Mouse (Mus musculus) embryonic facial prominence, embryonic 10.5 days (tissue): Measurements from ENCODE around the gene Lrrc36. TPM values are rescaled to one million over a fixed set of nuclear protein-coding genes. Genes with fewer than 3 reads are reported as not detected.

Experiments
- DNase-seq: peaks from one replicate; pipeline ENCODE4 v3.0.0-alpha.2; 2017; ENCODE audit warnings: low spot score
- H3K27ac ChIP-seq: fragments of 300-500 bp; sonication (generic); replicated peaks from 2 replicates; pipeline ENCODE4 v1.5.1; 2016; ENCODE audit warnings: mild to moderate bottlenecking
- H3K27me3 ChIP-seq: fragments of 300-500 bp; sonication (generic); replicated peaks from 2 replicates; pipeline ENCODE4 v1.6.1; 2016; ENCODE audit warnings: low read depth, mild to moderate bottlenecking; ENCODE audit not compliant: poor library complexity, severe bottlenecking
- H3K36me3 ChIP-seq: fragments of 300-500 bp; sonication (generic); replicated peaks from 2 replicates; pipeline ENCODE4 v1.6.1; 2016; ENCODE audit warnings: mild to moderate bottlenecking, moderate library complexity
- H3K4me1 ChIP-seq: fragments of 300-500 bp; sonication (generic); 2 replicates; pipeline ENCODE4 v1.6.1; 2016
- H3K4me3 ChIP-seq: fragments of 300-500 bp; sonication (generic); 2 replicates; pipeline ENCODE4 v1.5.1; 2016; ENCODE audit warnings: mild to moderate bottlenecking, moderate library complexity
- H3K9me3 ChIP-seq: fragments of 300-500 bp; sonication (generic); 2 replicates; pipeline ENCODE4 v1.6.1; 2016; ENCODE audit warnings: mild to moderate bottlenecking
- WGBS: fragments of 180-500 bp; shearing (Covaris S2); methylation state at CpG from one replicate; pipeline ENCODE4 v1.1.7; 2016; 5-methylcytosine and 5-hydroxymethylcytosine counted together
- polyA plus RNA-seq: library from polyadenylated mRNA; unstranded; fragments of >200 nt; fragmentation: Nextera tagmentation; extraction: Ambion mirVana; gene quantifications from 2 replicates; pipeline ENCODE4 v1.2.1, GENCODE M21; 2016

Gene Lrrc36
- polyA plus RNA-seq = 0.29 and 0.67 TPM in 2 replicates

DNA sequence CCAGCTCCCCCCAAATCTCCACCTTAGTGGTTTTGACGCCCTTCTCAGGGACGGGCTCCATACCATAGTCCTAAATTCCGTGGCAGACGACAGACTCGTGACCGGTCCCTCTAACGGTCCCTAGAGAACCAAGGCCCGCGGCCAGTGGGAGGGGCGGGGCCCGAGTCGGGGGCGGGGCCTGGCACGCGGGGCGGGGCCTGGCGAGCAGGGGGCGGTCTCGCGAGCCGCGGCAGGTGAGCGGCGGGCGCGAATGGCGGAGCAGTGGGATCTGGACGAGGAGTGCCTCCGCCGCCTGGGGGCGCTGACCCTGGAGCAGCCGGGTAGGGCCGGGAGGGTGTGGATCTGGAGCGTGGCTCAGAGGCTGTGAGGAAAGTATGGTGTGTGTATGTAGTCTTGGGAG is at the start of gene Lrrc36, which contains the start of gene Kctd19:
Gene Lrrc36 (plus strand): TSS at position 181 of the 400 bp plus-strand sequence.
Gene Kctd19 (minus strand): TSS at position 112 of the 400 bp plus-strand sequence.
- DNase-seq = peak; percentile 72
- 1% methylated on average over 34 of the region's 34 CpGs for WGBS
- no peaks in the 10 kb centered on the region for H3K36me3 ChIP-seq
- no peak within 1 kb of the TSS for H3K27ac ChIP-seq
- H3K4me1 ChIP-seq = peaks cover 11% of the 10 kb centered on the region
- peaks cover 32% of the 10 kb centered on the region for H3K27me3 ChIP-seq
- H3K9me3 ChIP-seq = 0 out of 2 replicates have a peak, but pooled peaks cover 3% of the 10 kb centered on the region
- H3K4me3 ChIP-seq = peak within 1 kb of the TSS; percentile 54

DNA sequence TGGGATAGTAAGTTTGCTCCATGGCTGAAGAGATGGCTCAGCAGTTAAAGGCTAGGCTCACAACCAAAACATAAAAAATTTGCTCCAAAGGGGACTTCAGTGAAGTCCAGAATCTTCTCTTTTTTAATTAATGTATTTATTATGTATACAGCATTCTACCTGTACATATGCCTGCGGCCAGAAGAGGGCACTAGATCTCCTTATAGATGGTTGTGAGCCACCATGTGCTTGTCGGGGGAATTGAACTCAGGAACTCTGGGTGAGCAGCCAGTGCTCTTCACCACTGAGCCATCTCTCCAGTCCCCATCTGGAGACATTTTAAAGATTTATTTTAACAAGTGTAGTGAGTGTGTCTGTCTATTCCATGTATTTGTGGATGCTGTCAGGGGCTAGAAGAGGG is 46.3 kb upstream of the Lrrc36 start:
- 72% methylated on average over 2 of the region's 2 CpGs for WGBS
- Histone ChIP-seq H3K36me3 (peaks cover 74% of the 10 kb centered on the region), H3K4me3 (no peak overlapping the region), H3K27me3 (no peaks in the 10 kb centered on the region), H3K4me1 (peaks cover 14% of the 10 kb centered on the region), H3K9me3 (no peaks in the 10 kb centered on the region), H3K27ac (no peak overlapping the region)
- no peak for DNase-seq

DNA sequence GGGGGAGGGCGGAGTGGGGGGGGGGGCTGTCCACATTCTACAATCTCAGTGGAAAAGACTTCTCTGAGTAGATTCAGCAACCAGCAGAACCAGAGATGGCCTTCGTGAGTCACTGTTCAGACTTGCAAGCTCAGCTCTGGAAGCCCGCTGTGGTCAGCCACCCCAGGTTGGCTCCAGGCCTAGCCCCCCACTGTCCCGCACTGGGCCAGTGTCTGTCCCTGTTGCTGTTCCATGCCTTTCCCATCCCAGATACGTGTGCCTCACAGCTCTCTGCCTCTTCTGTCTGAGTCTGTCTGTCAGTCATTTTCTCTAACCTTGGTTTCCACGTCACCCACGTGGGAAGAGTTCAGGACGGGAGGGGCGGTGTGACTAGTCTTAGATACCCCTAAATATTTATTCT is 40.9 kb upstream of the Lrrc36 start:
- H3K36me3 ChIP-seq = peaks cover 26% of the 10 kb centered on the region
- no peaks in the 10 kb centered on the region for H3K9me3 ChIP-seq
- peaks cover 30% of the 10 kb centered on the region for H3K4me1 ChIP-seq
- WGBS = 74% methylated on average over 9 of the region's 9 CpGs
- no peak for DNase-seq
- H3K4me3 ChIP-seq = no peak overlapping the region
- no peak overlapping the region for H3K27ac ChIP-seq
- H3K27me3 ChIP-seq = 0 out of 2 replicates have a peak, but pooled peaks cover 11% of the 10 kb centered on the region

DNA sequence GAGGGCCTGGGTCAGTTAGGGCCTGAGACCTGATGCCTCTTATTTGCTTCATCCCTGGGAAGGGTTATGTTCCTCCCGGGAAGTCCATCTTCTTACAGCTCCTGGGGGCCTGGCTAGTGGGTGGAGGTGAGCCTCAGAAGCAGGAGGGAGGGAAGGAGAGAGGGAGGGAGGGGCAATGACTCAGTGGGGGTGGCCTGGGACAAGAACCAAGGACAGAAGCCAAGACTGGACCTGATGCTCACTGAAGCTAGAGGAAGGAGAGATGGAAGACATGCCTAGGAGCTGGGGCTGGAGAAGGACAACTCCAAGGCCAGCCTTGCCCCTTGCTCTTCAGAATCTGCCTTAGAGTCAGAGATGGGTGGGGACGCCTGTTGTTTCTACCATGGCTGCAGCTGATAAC is 40.3 kb upstream of the Lrrc36 start, which contains the start of gene Plekhg4:
Gene Plekhg4 (plus strand): TSS at position 243 of the 400 bp plus-strand sequence.
- H3K4me3 ChIP-seq = peak within 1 kb of the TSS; percentile 49
- H3K36me3 ChIP-seq = peaks cover 21% of the 10 kb centered on the region
- no peak for DNase-seq
- 56% methylated on average over 2 of the region's 2 CpGs for WGBS
- no peak within 1 kb of the TSS for H3K27ac ChIP-seq
- 0 out of 2 replicates have a peak, but pooled peaks cover 11% of the 10 kb centered on the region for H3K27me3 ChIP-seq
- peaks cover 24% of the 10 kb centered on the region for H3K4me1 ChIP-seq
- H3K9me3 ChIP-seq = no peaks in the 10 kb centered on the region

DNA sequence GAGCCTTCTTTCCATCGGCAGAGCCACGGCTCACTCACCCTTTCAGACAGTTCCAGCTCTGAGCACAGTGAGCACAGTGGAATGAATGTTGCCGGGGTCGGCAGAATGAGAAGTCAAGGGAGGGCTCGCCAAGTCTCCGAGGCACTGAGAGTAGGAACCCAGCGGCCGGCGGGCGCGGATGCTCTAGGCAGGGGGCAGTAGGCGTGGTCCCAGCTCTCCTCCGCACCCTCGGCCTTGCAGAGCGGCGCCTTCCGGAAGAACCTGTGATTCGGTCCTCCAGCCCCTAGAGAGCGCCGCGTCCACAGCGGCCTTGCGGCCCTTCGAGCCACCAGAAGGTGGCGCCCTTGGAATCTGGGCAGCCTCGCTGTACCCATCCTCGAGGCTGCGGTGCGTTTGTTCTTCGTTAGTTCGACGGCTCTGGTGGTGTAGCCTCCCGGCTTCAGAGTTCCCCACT is 38.8 kb upstream of the Lrrc36 start:
- H3K4me1 ChIP-seq = peaks cover 16% of the 10 kb centered on the region
- H3K27me3 ChIP-seq = 0 out of 2 replicates have a peak, but pooled peaks cover 11% of the 10 kb centered on the region
- DNase-seq = peak; percentile 73
- WGBS = 27% methylated on average over 33 of the region's 33 CpGs
- peak overlapping the region; percentile 49 for H3K4me3 ChIP-seq
- no peaks in the 10 kb centered on the region for H3K9me3 ChIP-seq
- H3K27ac ChIP-seq = peak overlapping the region; percentile 37
- peaks cover 11% of the 10 kb centered on the region for H3K36me3 ChIP-seq

DNA sequence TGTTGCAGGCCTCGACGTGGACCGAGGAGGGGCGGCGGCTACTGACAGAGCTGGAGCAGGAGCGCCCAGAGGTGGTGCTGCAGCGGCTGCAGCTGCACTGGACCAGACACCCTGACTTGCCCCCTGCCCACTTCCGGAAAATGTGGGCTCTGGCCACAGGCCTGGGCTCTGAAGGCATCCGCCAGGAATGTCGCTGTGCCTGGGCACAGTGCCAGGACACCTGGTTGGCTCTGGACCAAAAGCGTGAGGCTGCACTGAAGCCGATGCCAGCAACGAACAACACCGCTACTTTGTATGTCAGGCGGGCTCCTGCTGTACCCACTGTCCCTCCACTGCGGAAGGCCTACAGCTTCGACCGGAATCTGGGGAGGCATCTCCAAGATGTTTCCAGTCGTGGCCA is 34.7 kb upstream of the Lrrc36 start:
- H3K4me3 ChIP-seq = no peak overlapping the region
- H3K4me1 ChIP-seq = peaks cover 16% of the 10 kb centered on the region
- 0 out of 2 replicates have a peak, but pooled peaks cover 5% of the 10 kb centered on the region for H3K27me3 ChIP-seq
- no peak for DNase-seq
- H3K9me3 ChIP-seq = no peaks in the 10 kb centered on the region
- WGBS = 85% methylated on average over 19 of the region's 19 CpGs
- no peak overlapping the region for H3K27ac ChIP-seq
- no peaks in the 10 kb centered on the region; the same call in 1 of the 2 replicates for H3K36me3 ChIP-seq

DNA sequence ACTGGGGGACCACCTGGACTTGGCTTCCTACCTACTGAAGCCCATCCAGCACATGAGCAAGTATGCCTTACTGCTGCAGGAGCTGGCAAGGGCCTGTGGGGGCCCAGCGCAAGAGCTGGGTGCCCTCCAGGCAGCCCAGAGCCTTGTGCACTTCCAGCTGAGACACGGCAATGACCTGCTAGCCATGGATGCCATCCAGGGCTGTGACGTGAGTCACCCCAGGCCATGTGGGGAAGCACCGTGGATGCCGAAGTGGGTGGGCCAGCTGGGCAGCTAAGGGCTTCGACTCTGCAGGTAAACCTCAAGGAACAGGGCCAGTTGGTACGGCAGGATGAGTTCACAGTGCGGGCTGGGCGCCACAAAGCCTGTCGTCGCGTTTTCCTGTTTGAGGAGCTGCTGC is 33.1 kb upstream of the Lrrc36 start:
- 87% methylated on average over 12 of the region's 12 CpGs for WGBS
- H3K36me3 ChIP-seq = no peaks in the 10 kb centered on the region
- H3K9me3 ChIP-seq = no peaks in the 10 kb centered on the region
- no peak overlapping the region for H3K4me3 ChIP-seq
- no peak overlapping the region for H3K27ac ChIP-seq
- H3K27me3 ChIP-seq = no peaks in the 10 kb centered on the region
- peaks cover 7% of the 10 kb centered on the region for H3K4me1 ChIP-seq
- no peak for DNase-seq

DNA sequence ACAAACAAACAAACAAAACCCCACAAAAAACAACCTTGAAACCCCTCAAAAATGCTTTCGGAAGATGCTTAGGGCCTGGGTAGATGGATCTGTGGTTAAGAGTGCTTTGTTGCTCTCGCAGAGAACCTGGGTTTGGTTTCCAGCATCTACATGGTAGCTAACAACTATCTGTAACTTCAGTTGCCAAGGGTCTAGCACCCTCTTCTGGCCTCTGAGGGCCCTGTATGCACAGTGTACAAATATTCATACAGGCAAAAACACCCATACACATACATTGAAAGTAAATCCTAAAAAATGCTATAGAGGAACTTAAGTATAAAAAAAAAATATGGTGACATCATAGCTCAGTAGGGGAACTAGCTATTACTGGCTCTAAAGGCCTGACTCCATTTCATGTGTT is 29.3 kb upstream of the Lrrc36 start:
- Histone ChIP-seq H3K27me3 (no peaks in the 10 kb centered on the region), H3K4me3 (no peak overlapping the region), H3K9me3 (no peaks in the 10 kb centered on the region), H3K27ac (no peak overlapping the region), H3K4me1 (peaks cover 13% of the 10 kb centered on the region), H3K36me3 (no peaks in the 10 kb centered on the region)
- no peak for DNase-seq
- 97% methylated on average over 2 of the region's 2 CpGs for WGBS

DNA sequence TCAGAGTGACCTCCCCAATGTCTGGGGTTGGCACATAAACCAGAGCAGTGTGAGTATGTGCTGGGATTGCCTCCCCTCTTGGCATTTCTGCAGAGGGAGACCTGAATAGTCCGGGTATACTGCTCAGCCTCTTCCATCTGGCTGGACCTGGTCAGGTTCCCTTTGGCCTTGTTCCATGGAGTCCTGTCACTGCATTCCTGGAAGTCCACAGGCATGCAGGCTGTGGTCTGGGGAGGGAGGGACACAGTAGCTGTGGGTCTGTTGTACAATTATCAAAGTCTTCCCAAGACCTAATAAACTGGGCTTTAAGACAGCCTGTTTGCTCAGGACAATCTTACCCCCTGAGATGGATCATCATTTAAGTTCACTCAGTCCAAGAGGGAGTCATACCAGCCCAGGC is 26.2 kb upstream of the Lrrc36 start:
- peaks cover 13% of the 10 kb centered on the region for H3K4me1 ChIP-seq
- DNase-seq = no peak
- 70% methylated on average over 1 of the region's 1 CpGs for WGBS
- H3K36me3 ChIP-seq = no peaks in the 10 kb centered on the region
- H3K27me3 ChIP-seq = no peaks in the 10 kb centered on the region
- H3K4me3 ChIP-seq = no peak overlapping the region
- no peak overlapping the region for H3K27ac ChIP-seq
- H3K9me3 ChIP-seq = no peaks in the 10 kb centered on the region

DNA sequence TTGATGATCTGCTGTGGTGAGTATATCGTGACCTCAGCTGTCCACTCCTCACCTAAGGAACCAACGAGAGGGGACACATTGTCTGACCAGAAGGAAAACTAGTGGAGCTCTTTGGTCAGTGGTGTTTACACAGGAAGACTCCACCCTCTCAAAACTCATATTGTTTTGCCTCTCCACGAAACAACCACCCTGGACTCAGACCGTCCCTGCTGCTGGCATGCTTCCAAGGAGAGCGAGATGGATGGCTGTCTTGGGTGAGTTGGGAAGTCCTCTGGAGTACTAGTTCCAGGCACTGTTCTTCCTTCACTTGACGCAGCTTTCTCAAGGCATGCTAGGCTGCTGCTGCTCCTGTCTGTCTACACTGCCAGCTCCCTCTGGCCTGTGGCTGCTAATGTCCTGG is 24.3 kb upstream of the Lrrc36 start:
- H3K36me3 ChIP-seq = no peaks in the 10 kb centered on the region
- no peaks in the 10 kb centered on the region for H3K27me3 ChIP-seq
- H3K4me3 ChIP-seq = no peak overlapping the region
- no peak overlapping the region for H3K27ac ChIP-seq
- no peaks in the 10 kb centered on the region for H3K9me3 ChIP-seq
- H3K4me1 ChIP-seq = peaks cover 13% of the 10 kb centered on the region
- no peak for DNase-seq
- 89% methylated on average over 6 of the region's 6 CpGs for WGBS

DNA sequence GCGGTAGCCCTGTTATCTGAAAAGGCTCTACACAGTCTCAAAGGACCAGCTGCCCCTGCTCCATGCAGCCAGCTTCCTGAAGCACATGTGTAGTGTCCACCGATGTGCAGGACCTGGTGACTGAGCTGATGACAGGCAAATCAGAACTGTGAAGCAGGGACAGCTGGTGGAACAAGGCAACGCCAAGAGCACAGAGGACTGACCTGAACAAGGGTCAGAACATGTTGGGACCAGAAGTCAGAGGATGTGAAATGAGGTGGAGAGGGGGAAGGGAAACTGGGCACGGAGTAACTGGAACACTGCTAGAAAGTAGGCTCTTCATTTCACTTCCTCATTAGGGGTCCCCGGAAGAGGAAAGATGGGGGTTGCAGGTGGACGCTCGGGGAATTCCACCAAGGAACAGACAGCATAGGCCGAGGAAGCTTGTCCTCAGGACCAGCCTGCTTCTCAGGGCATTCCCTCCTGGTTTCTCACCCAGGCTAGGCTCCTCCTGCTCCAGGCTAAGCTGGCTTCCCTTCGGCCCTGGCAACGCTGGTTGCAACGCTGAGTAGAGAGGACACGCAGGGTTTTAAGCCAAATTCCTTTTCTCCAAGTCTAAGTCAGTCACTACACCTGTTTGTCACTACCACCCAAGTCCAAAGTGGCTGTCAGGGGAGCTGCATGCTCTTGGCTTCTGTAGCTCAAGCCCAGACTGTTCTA is 20.1 kb upstream of the Lrrc36 start:
- Histone ChIP-seq H3K27me3 (no peaks in the 10 kb centered on the region), H3K36me3 (no peaks in the 10 kb centered on the region), H3K4me1 (peaks cover 1% of the 10 kb centered on the region), H3K4me3 (no peak overlapping the region), H3K27ac (no peak overlapping the region), H3K9me3 (no peaks in the 10 kb centered on the region)
- no peak for DNase-seq
- 86% methylated on average over 12 of the region's 12 CpGs for WGBS

DNA sequence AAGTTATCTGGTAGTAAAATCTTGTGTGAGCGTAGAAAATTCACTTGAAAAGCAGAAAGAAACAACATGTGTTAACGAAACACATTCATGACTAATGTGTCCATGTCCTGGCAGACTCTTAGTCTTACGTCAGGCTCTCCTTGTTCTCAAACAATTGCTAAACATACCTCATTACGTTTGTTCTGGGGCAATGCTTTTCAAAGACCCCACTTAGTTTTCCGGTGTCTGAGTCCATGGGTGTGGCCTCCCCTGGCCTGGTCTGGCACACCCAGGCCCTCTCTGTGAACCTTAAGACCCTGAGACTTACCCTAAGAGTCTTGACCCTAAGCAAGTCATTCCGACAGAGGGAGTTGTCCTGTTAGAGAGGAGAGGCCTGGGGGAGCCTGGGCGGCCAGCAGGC is 19.5 kb upstream of the Lrrc36 start:
- no peaks in the 10 kb centered on the region for H3K36me3 ChIP-seq
- H3K4me1 ChIP-seq = no peaks in the 10 kb centered on the region
- no peak overlapping the region; the same call in 1 of the 2 replicates for H3K27ac ChIP-seq
- WGBS = 74% methylated on average over 7 of the region's 7 CpGs
- H3K4me3 ChIP-seq = no peak overlapping the region
- H3K9me3 ChIP-seq = no peaks in the 10 kb centered on the region
- no peak for DNase-seq
- H3K27me3 ChIP-seq = no peaks in the 10 kb centered on the region

DNA sequence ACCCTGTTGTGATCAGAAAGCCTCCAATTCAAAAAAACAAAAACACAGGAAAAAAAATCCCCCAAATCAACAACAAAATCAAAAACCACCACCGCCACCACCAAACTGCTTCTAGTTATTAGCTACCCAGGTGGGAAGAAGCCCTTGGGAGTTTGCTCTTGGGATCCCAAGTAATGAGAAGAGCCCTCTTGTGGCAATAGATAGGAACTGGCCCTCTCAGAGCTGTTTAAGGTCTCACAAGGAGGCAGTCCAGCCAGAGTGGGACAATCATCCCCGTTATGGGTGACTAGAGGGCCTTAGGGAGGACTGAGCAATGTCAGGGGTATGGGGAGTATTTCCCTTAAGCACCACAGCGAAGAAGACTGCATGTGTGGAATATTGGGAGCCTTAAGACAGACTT is 15.6 kb upstream of the Lrrc36 start:
- no peak for DNase-seq
- Histone ChIP-seq H3K27me3 (no peaks in the 10 kb centered on the region), H3K36me3 (no peaks in the 10 kb centered on the region), H3K4me1 (no peaks in the 10 kb centered on the region), H3K4me3 (no peak overlapping the region), H3K27ac (no peak overlapping the region), H3K9me3 (0 out of 2 replicates have a peak, but pooled peaks cover 3% of the 10 kb centered on the region)
- WGBS = 38% methylated on average over 3 of the region's 3 CpGs
